Mouse (Mus musculus) lung, adult 2 months (tissue): ENCODE data around the gene Zfp426.

Source experiments
- CTCF ChIP-seq: fragments of 200-500 bp; IDR thresholded peaks from 2 replicates; pipeline ENCODE4 v1.5.1; 2011; ENCODE audit warnings: mild to moderate bottlenecking, low read length, control low read depth; ENCODE audit not compliant: insufficient read depth
- POLR2A ChIP-seq: fragments of 200-500 bp; IDR thresholded peaks from 2 replicates; pipeline ENCODE4 v1.6.1; 2011; ENCODE audit warnings: low read depth, mild to moderate bottlenecking, control low read depth, low read length, borderline replicate concordance; ENCODE audit errors: extremely low read depth

DNA sequence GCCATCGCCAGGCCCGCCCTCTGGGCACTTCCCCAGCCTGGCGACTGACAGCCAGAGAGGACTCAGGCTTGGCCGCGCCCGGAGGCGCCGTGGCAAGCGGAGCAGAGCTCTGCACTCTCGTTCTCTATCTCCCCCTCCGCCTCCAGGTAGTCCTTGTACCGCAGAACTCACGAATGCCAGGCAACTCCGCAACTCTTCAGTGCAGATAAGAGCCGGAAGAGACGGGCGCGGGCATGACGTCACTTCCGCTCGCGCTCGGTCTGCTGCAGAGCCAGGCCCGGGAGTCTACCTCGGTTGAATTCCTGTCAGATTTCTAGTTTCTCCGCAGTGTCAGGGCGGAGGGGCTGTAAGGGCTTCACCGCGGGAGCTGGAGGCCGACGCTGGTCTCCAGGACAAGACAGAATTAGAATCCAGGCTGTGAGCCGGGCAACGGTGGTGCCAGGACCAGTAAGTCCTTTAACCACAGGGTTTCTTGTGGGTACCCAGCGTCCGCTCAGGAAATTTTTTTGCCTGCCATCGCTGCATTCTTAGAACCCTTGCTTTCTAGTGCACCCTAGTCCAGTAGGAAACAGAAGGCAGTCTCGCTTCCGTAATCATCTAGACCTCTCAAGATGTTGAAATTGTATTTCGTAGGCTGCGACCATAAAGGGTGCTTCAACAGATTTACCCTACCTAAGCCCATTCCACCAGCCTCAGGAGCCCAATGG lies at the start of gene Zfp426:
- TF ChIP-seq POLR2A (peak; percentile 81; the same call in 1 of the 2 replicates), CTCF (no peak)
